Comparison of ENCODE assay signal across 8 mouse cellular contexts in the genomic region with DNA sequence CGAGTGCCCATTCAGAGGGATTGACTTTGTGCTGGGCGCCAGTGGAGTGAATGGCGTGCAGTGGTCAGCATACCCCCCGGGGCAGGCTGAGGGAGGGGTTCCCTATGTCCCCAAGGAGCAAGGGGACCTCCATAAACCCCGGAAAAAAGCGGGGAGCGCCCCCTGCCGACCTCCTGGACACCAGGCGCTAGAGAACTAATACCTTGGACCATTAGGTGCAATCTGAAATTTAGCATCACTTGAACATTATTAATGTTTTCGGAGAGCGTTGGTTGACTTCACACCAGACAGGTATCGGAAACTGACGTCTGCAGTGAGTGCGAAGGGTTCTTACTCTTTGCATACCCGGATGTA. TPM values are rescaled to one million over a fixed set of nuclear protein-coding genes. Genes with fewer than 3 reads are reported as not detected.
DNase-seq lines count a peak whose midpoint lies in the region.

No protein-coding gene starts in this region.

- peak; percentile 19 to 53 for DNase-seq in cerebellum, postnatal 25 days
- DNase-seq in cerebellum, adult 8-10 months, result no peak
- peak; percentile 35 for DNase-seq in right cerebral cortex, postnatal 14 days
- DNase-seq in right cerebral cortex, adult 2 months (ENCODE audit: low spot score in 2 of 2), result no peak
- peak; percentile 47 for DNase-seq in induced T-regulatory cell, adult 2 months (ENCODE audit: low read depth)
- DNase-seq in lung, postnatal 10 days, result peak; percentile 38
- no peak for DNase-seq in neural tube, embryonic 10.5 days (ENCODE audit: extremely low spot score, low spot score)
- no peak for DNase-seq in gastrocnemius, adult 18-20 months (ENCODE audit: low spot score)

RNA-seq across cellular contexts. Expression of gene B3gnt7, which starts 11.1 kb away (rescaled TPM):
- total RNA-seq in gastrocnemius, adult 18-20 months (2021), result not detected

RNA-seq across cellular contexts. Expression of gene Ncl, which starts 45.5 kb away (rescaled TPM):
- 100 to 1,000 TPM in 1 of 2 experiments, 10 to 100 TPM in 1; 99.3 to 113 TPM for total RNA-seq in gastrocnemius, adult 18-20 months (2021)

Comparison
In these comparisons a context has a peak if more than half of its experiments do, and no peak if none do; other contexts are left out.
1. DNase-seq: peak in cerebellum, postnatal 25 days (2 of 2), right cerebral cortex, postnatal 14 days (single experiment), induced T-regulatory cell, adult 2 months (single experiment) and lung, postnatal 10 days (single experiment); none in cerebellum, adult 8-10 months (single experiment), right cerebral cortex, adult 2 months (0 of 2), neural tube, embryonic 10.5 days (single experiment) and gastrocnemius, adult 18-20 months (single experiment).